Mouse (Mus musculus): ENCODE measurements around the gene Vav2.

DNA sequence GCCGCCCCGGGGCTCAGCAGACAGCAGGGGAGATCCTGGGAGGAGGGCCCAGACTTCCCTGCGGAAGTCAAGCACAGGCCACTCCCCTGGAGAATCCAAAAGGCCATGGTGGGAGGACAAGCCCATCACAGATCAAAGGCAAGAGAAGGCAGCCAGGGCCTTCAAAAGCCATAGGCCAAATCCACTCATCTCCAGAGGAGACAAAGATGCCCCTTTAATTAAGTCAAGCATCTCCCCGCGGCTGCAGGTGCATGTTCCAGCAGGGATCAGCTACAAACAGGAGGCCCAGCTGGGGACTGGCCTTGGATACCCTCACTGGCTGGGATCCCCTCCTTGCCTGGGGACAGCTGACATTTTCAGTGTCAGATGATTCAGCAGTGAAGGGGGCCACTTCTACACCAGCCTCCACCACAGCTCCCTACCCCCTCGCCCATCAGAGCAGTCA lies 105.4 kb downstream of the Vav2 start:
- no peak for TF ChIP-seq CTCF (IDR thresholded peaks at IDR 0.05; ENCODE audit: low read depth, low read length)
- no peak for TF ChIP-seq GATA1 (IDR thresholded peaks at IDR 0.05; ENCODE audit: borderline replicate concordance, low read length)
- no peak for TF ChIP-seq GATA2 (IDR thresholded peaks at IDR 0.05; ENCODE audit: borderline replicate concordance, low read depth, low read length)
- TF ChIP-seq TAL1 (conservative IDR thresholded peaks at IDR 0.05; ENCODE audit: low read depth, low read length), result no peak
- TF ChIP-seq POLR2AphosphoS5 (IDR thresholded peaks at IDR 0.05; ENCODE audit: insufficient replicate concordance, low read depth, low read length), result no peak
